Mouse (Mus musculus) heart, embryonic 11.5 days (tissue): ENCODE measurements at regions not wholly inside any gene's neighbourhood (a gene's known extent, or its start where the extent isn't known, plus 50 kb on each side); places are given as distances from the start of the nearest gene placed in this dataset.
A peak's percentile ranks its signal among the peaks of the same experiment; 100 is the strongest.

Experiments
- ATAC-seq: fragments of 200-750 bp; cut with Nextera tagmentation; replicated peaks from 2 replicates; pipeline ENCODE4 v1.8.0; 2017; ENCODE audit warnings: moderate library complexity; ENCODE audit not compliant: insufficient number of reproducible peaks, low FRiP score, low TSS enrichment
- H3K27ac ChIP-seq: fragments of 300-500 bp; sonication (generic); 2 replicates; pipeline ENCODE4 v1.5.1; 2014; ENCODE audit warnings: mild to moderate bottlenecking, low read depth, low read length
- H3K27me3 ChIP-seq: fragments of 300-500 bp; sonication (generic); 2 replicates; pipeline ENCODE4 v1.6.1; 2014; ENCODE audit warnings: mild to moderate bottlenecking, low read length, mixed read lengths; ENCODE audit not compliant: control insufficient read depth, insufficient read depth
- H3K36me3 ChIP-seq: fragments of 300-500 bp; sonication (generic); 2 replicates; pipeline ENCODE4 v1.6.1; 2014; ENCODE audit warnings: mild to moderate bottlenecking, low read length, moderate library complexity, mixed read lengths; ENCODE audit not compliant: control insufficient read depth, insufficient read depth
- H3K4me1 ChIP-seq: fragments of 300-500 bp; sonication (generic); 2 replicates; pipeline ENCODE4 v1.6.1; 2014; ENCODE audit warnings: low read length; ENCODE audit not compliant: control insufficient read depth, insufficient read depth
- H3K4me2 ChIP-seq: fragments of 300-500 bp; sonication (generic); 2 replicates; pipeline ENCODE4 v1.6.1; 2014; ENCODE audit warnings: mild to moderate bottlenecking, moderate library complexity
- H3K4me3 ChIP-seq: fragments of 300-500 bp; sonication (generic); 2 replicates; pipeline ENCODE4 v1.5.1; 2014; ENCODE audit warnings: low read depth, low read length
- H3K9ac ChIP-seq: fragments of 300-500 bp; sonication (generic); 2 replicates; pipeline ENCODE4 v1.6.1; 2014; ENCODE audit warnings: mild to moderate bottlenecking, low read depth, low read length, moderate library complexity
- H3K9me3 ChIP-seq: fragments of 300-500 bp; sonication (generic); replicated peaks from 2 replicates; pipeline ENCODE4 v1.6.1; 2016; ENCODE audit warnings: low read length; ENCODE audit not compliant: control insufficient read depth
- WGBS: fragments of 180-500 bp; shearing (Covaris S2); extraction: QIAGEN DNeasy Blood & Tissue Kit; methylation state at CpG from one replicate; pipeline ENCODE4 v1.1.7; 2014; ENCODE audit not compliant: insufficient replicate concordance; 5-methylcytosine and 5-hydroxymethylcytosine counted together

DNA sequence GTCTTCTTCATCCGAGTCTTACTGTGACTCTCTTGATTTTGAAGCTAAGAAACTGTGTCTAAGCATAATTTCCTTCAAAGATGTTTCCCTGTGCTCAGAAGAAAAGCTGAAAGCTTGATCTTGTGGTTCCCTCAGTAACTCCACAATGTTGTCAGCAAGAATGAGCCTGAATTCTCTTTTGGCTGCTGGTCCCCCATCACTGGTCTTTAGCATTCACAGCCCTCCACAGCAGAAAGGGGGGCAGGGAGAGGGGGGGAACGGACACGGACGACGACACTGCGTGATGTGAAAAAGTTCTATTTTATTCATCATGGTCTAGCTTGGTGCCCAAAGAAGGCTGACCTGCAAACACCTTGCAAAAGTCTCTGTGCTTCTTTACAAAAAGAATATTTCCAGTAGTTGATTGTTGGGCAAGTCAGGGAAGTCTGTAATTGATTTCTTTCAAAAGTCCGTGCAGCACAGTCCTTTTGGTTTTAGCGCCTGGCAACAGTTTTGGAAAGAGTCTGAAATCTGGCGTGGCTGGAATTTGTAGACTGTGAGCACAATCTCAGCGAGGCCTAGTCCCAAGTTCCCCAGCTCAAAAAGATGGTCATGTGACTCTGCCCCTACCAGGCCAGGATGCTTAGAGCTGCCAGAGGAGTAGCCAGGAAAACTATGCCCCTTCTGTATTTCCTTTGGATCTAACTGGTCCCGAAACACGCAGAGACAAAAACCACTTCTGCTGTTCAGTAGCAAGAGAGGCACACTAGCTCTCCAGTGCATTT is 254.7 kb downstream of the Ndfip2 start:
- Histone ChIP-seq H3K4me1 (no peaks in the 10 kb centered on the region), H3K27ac (no peak overlapping the region), H3K9me3 (no peaks in the 10 kb centered on the region), H3K4me3 (no peak overlapping the region), H3K27me3 (no peaks in the 10 kb centered on the region), H3K36me3 (no peaks in the 10 kb centered on the region), H3K4me2 (no peak overlapping the region), H3K9ac (no peak overlapping the region)
- WGBS, result 83% methylated on average over 12 of the region's 12 CpGs
- ATAC-seq, result no peak

DNA sequence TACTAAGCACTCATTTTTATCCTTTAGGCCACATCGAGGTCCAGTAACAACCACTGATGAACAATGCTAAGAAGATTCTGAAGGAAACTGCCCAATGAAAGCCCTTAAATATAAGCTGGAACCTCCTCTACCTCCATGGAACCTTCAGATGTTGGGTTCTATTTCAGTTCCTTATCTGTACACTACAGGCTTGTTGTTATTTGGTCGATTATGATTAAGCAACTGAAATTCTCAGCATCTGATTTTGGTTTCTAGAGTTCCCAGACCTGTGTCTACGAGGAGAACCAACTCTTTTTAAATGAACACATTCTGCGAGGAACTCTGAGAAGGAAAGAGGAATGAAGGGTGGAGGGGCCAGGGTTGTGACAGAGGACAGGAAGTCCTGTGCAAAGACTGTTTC is 253.5 kb downstream of the Ndfip2 start:
- Histone ChIP-seq H3K27ac (no peak overlapping the region), H3K4me2 (no peak overlapping the region), H3K4me3 (no peak overlapping the region), H3K4me1 (no peaks in the 10 kb centered on the region), H3K27me3 (no peaks in the 10 kb centered on the region), H3K9me3 (no peaks in the 10 kb centered on the region), H3K36me3 (no peaks in the 10 kb centered on the region), H3K9ac (no peak overlapping the region)
- 81% methylated on average over 4 of the region's 4 CpGs for WGBS
- ATAC-seq, result no peak

DNA sequence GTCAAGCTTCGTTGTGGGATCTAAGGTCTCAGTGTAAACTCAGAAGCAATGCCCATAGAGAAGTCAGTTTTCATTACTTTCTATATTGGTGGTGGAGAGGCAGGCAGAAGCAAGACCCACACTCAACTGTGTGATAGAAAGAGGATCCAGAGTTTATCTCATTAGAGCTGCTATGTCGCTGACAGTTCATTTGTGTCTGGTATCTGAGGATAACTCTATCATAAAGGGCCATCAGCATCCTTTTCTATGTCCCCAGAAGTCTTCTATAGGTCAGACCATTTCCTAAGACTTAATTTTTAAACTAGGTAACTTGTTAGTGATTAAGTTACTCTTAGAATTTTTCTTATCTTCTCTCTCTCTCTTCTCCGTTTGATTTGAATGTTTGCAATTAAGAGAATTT is 252.8 kb downstream of the Ndfip2 start:
- no peak overlapping the region for H3K9ac ChIP-seq
- H3K4me2 ChIP-seq, result no peak overlapping the region
- no peak overlapping the region for H3K27ac ChIP-seq
- H3K36me3 ChIP-seq, result no peaks in the 10 kb centered on the region
- no peak for ATAC-seq
- H3K9me3 ChIP-seq, result no peaks in the 10 kb centered on the region
- 76% methylated on average over 3 of the region's 3 CpGs for WGBS
- H3K4me3 ChIP-seq, result no peak overlapping the region
- no peaks in the 10 kb centered on the region for H3K27me3 ChIP-seq
- H3K4me1 ChIP-seq, result no peaks in the 10 kb centered on the region

DNA sequence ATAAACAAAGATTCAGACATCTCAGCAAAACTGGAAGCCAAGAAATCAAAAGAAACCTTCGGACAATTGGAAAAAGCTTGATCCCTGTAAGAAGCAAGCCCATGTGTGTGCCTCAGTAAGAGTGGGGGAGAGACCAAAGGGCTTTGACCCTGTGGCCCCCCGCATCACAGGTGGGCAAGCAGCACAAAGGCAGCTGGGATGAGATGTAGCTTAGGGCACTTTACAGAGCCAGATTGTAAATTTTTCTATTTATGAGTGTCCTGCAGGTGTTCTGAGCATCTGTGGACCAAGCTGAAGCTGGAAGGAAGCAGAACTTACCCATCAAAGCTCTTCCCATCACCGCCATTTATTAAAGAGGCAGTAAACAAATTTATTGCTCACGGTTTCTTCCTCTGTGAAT is 246.9 kb downstream of the Ndfip2 start:
- H3K27ac ChIP-seq, result no peak overlapping the region
- no peak overlapping the region for H3K9ac ChIP-seq
- no peak overlapping the region for H3K4me3 ChIP-seq
- no peak for ATAC-seq
- no peaks in the 10 kb centered on the region for H3K9me3 ChIP-seq
- 84% methylated on average over 4 of the region's 4 CpGs for WGBS
- H3K4me1 ChIP-seq, result peaks cover 14% of the 10 kb centered on the region
- no peak overlapping the region for H3K4me2 ChIP-seq
- H3K36me3 ChIP-seq, result no peaks in the 10 kb centered on the region
- H3K27me3 ChIP-seq, result no peaks in the 10 kb centered on the region; the same call in 1 of the 2 replicates

DNA sequence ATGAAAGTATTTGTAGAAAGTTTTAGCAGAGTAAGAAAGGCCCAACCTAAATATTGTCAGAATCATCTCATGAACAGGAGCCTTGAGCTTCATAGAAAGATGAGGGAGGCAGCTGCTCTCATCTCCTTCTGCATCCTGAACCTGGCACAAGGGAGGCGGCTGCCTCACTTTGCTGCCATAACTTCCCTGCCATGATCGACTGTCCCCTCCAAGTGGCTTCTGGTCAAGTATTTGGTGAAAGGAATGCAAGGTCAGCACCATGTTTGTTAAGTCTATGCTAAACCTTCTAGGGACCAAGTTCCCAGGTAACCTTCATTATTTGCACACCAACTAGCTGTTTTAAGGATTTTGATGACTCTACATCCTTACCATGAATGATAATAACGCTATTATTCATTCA is 246.0 kb downstream of the Ndfip2 start:
- no peak for ATAC-seq
- Histone ChIP-seq H3K9ac (no peak overlapping the region), H3K9me3 (no peaks in the 10 kb centered on the region), H3K27me3 (no peaks in the 10 kb centered on the region; the same call in 1 of the 2 replicates), H3K27ac (no peak overlapping the region), H3K4me3 (no peak overlapping the region), H3K36me3 (no peaks in the 10 kb centered on the region), H3K4me1 (peaks cover 17% of the 10 kb centered on the region), H3K4me2 (no peak overlapping the region)
- WGBS, result 73% methylated on average over 3 of the region's 3 CpGs

DNA sequence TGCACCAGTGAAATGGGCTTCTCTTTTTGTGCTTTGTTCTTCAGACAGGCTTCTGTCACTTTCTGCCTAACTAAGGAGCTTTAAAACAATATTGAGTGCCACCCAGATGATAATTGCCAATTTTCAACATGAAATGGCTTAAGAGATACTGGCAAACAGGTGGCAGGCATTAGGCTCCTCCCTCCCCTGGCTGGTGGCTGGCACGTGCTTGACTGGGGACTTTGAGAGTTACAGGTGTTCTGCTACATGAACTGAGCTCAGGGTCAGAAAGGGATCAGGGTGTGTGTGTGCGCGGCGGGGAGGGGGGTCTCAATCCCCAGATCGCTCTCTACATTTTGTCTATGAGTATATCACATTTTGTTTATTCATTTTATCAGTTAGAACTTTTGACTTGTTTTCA is 245.4 kb downstream of the Ndfip2 start:
- Histone ChIP-seq H3K4me2 (no peak overlapping the region), H3K36me3 (no peaks in the 10 kb centered on the region), H3K4me3 (no peak overlapping the region), H3K27me3 (no peaks in the 10 kb centered on the region; the same call in 1 of the 2 replicates), H3K27ac (no peak overlapping the region), H3K9ac (no peak overlapping the region), H3K4me1 (peaks cover 22% of the 10 kb centered on the region), H3K9me3 (no peaks in the 10 kb centered on the region)
- 81% methylated on average over 5 of the region's 5 CpGs for WGBS
- no peak for ATAC-seq

DNA sequence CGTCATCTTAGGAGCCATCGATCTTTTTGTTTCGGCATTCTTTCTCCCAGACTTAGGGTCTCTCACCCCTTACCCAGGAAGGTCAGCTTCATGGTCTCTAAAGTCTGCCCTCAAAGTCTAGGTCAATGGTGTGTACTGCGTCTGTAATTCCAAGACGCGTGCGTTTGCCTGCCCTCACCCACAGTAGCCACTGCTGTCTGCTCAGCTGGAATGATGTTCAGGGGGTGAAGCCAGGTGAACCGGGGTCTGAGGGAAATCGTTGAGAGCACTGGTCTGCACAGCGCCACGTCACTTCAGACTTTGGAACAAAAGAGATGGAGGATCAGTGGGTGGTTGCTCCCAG is 244.2 kb downstream of the Ndfip2 start:
- ATAC-seq, result no peak
- H3K4me1 ChIP-seq, result peaks cover 22% of the 10 kb centered on the region
- no peaks in the 10 kb centered on the region for H3K9me3 ChIP-seq
- 28% methylated on average over 11 of the region's 11 CpGs for WGBS
- no peaks in the 10 kb centered on the region; the same call in 1 of the 2 replicates for H3K27me3 ChIP-seq
- no peak overlapping the region for H3K27ac ChIP-seq
- no peak overlapping the region for H3K4me3 ChIP-seq
- H3K36me3 ChIP-seq, result no peaks in the 10 kb centered on the region
- H3K4me2 ChIP-seq, result peak overlapping the region; percentile 27; the same call in 1 of the 2 replicates
- H3K9ac ChIP-seq, result no peak overlapping the region

DNA sequence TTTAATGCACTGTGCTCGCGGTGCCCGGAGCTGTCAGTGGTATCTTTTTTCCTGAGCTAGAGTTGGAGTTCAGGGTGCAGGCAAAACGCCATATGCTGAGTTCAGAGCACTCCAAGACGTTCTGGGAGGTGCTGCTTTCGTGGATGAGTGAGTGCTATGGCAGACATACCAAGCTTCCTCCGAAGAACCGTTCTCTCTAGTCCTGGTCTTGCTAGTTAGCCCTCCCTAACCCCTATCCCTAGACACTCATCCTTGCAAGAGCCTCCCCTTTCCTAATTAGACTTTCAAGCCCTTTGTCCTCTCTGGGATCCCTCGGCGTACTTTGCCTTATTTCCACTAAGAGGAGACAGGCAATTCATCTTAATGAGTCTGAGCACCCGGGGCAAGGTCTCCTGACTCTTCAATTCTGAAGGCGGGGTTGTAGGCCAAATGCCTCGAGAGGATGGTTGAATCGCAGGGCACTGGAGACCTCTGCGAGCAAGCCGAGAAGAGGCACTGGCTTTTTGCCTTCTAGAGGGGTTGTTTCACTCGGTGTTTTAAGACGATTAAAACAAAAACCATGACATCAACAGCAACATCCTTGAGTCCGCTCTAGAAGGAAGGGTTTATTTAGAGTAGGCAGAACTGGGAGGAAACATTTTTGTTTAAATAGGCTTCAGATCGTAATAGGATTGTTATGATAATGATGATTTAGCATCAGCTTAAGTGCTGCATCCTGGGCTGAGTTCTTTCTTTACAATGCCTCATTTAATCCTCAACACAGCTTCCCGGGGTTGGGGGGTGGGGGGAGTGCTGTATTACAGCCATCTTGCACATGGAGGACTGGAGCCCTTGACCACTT is 243.6 kb downstream of the Ndfip2 start:
- H3K4me1 ChIP-seq, result peaks cover 22% of the 10 kb centered on the region
- no peaks in the 10 kb centered on the region for H3K36me3 ChIP-seq
- H3K4me3 ChIP-seq, result no peak overlapping the region
- H3K4me2 ChIP-seq, result peak overlapping the region; percentile 48
- no peak for ATAC-seq
- no peak overlapping the region for H3K27ac ChIP-seq
- no peak overlapping the region for H3K9ac ChIP-seq
- H3K27me3 ChIP-seq, result no peaks in the 10 kb centered on the region; the same call in 1 of the 2 replicates
- 10% methylated on average over 21 of the region's 21 CpGs for WGBS
- no peaks in the 10 kb centered on the region for H3K9me3 ChIP-seq
